Mouse (Mus musculus) stomach, embryonic 15.5 days (tissue): ENCODE results near the gene Ankrd6. TPM values are rescaled to one million over a fixed set of nuclear protein-coding genes. Genes with fewer than 3 reads are reported as not detected.

Experiments
- ATAC-seq: fragments of 200-750 bp; cut with Nextera tagmentation; 2 replicates; pipeline ENCODE4 v1.8.0; 2017; ENCODE audit warnings: low read depth, moderate number of reproducible peaks, moderate TSS enrichment; ENCODE audit not compliant: insufficient read depth, low FRiP score
- H3K27ac ChIP-seq: fragments of 300-500 bp; sonication (generic); 2 replicates; pipeline ENCODE4 v1.5.1; 2015; ENCODE audit warnings: mild to moderate bottlenecking, inconsistent platforms
- H3K27me3 ChIP-seq: fragments of 300-500 bp; sonication (generic); replicated peaks from 2 replicates; pipeline ENCODE4 v1.6.1; 2015; ENCODE audit warnings: inconsistent platforms
- H3K36me3 ChIP-seq: fragments of 300-500 bp; sonication (generic); 2 replicates; pipeline ENCODE4 v1.6.1; 2015; ENCODE audit warnings: inconsistent platforms
- H3K4me1 ChIP-seq: fragments of 300-500 bp; sonication (generic); 2 replicates; pipeline ENCODE4 v1.6.1; 2015; ENCODE audit warnings: inconsistent platforms
- H3K4me2 ChIP-seq: fragments of 300-500 bp; sonication (generic); 2 replicates; pipeline ENCODE4 v1.6.1; 2015; ENCODE audit warnings: mild to moderate bottlenecking, inconsistent platforms
- H3K4me3 ChIP-seq: fragments of 300-500 bp; sonication (generic); replicated peaks from 2 replicates; pipeline ENCODE4 v1.5.1; 2015; ENCODE audit warnings: inconsistent platforms
- H3K9ac ChIP-seq: fragments of 300-500 bp; sonication (generic); 2 replicates; pipeline ENCODE4 v1.6.1; 2015; ENCODE audit warnings: inconsistent platforms
- H3K9me3 ChIP-seq: fragments of 300-500 bp; sonication (generic); 2 replicates; pipeline ENCODE4 v1.6.1; 2016; ENCODE audit warnings: inconsistent platforms
- WGBS: fragments of 180-500 bp; shearing (Covaris S2); methylation state at CpG from one replicate; pipeline ENCODE4 v1.1.7; 2015; 5-methylcytosine and 5-hydroxymethylcytosine counted together
- polyA plus RNA-seq: library from polyadenylated mRNA; unstranded; fragments of >200 nt; fragmentation: Nextera tagmentation; extraction: Ambion mirVana; gene quantifications from 2 replicates; pipeline ENCODE4 v1.2.1, GENCODE M21; 2015

Ankrd6 gene
- polyA plus RNA-seq, 1 experiment from 2014 or later, result 4.5 TPM

DNA sequence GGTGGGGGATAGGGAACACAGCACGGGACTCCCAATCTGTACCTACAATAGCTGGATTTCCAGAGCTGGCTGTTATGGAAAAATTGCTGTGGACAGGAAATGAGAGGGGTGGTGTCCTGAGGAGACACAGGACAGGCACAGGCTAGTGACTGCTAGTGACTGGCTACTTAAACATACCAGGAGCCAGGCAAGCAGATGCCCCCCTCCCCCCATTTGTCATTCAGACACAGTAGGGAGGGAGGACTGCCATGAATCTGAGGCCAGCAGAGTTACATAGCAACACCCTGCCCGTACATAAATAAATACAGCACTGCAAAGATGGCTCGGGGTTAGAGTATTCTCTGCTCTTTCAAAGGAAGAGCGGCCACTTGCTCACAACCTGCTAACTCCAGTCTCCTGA, 3.0 kb downstream of the Ankrd6 start:
- no peak for ATAC-seq
- H3K36me3 ChIP-seq, result no peaks in the 10 kb centered on the region
- WGBS, result 21% methylated on average over 4 of the region's 4 CpGs
- no peak overlapping the region for H3K27ac ChIP-seq
- H3K9me3 ChIP-seq, result no peaks in the 10 kb centered on the region
- peaks cover 5% of the 10 kb centered on the region; the same call in 1 of the 2 replicates for H3K4me1 ChIP-seq
- H3K4me3 ChIP-seq, result no peak overlapping the region
- no peak overlapping the region for H3K9ac ChIP-seq
- H3K4me2 ChIP-seq, result no peak overlapping the region
- H3K27me3 ChIP-seq, result peaks cover 8% of the 10 kb centered on the region; the same call in 1 of the 2 replicates

DNA sequence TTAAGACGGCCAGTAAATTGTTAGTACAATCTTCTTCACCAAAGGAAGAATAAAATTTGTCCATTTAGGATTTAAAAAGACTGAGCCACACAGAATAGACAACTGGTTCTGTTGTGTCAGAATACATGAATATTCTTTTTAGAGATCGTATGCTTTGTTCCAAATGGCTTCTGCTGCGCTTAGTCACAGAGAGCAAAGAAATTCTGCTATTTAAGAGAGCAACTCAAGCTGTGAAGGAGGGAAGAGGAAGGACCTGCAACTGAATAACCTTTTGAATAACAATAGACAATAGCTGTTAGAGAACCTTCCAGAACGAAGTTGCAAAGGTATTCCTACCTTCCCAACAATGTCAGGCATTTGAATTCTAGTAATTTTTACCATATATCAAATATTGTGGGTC, 9.7 kb downstream of the Ankrd6 start:
- no peak for ATAC-seq
- Histone ChIP-seq H3K27me3 (no peaks in the 10 kb centered on the region), H3K4me3 (no peak overlapping the region), H3K36me3 (no peaks in the 10 kb centered on the region), H3K27ac (no peak overlapping the region), H3K9ac (no peak overlapping the region), H3K9me3 (no peaks in the 10 kb centered on the region), H3K4me2 (no peak overlapping the region), H3K4me1 (no peaks in the 10 kb centered on the region)
- WGBS, result 75% methylated on average over 4 of the region's 4 CpGs

DNA sequence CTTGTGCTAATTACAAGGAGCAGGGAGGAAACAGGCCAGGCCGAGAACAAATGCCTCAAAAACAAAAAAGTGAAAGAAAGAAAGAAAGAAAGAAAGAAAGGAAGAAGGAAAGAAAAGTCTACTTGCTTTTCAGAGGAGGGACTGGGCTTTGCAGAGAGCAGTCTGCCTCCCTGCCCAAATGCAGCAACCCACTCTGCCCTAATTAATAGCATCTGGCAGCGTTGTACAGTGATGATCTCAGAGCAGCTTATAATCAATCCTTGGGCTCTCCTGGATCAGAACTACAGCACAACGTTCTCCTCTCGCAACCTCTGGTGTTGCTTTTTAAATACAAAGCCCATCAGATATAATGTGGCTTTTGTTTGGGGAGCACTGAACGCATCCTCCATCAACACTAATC, 10.7 kb downstream of the Ankrd6 start:
- no peak for ATAC-seq
- H3K27me3 ChIP-seq, result no peaks in the 10 kb centered on the region
- H3K36me3 ChIP-seq, result no peaks in the 10 kb centered on the region
- no peak overlapping the region for H3K4me3 ChIP-seq
- H3K9ac ChIP-seq, result no peak overlapping the region
- no peak overlapping the region for H3K27ac ChIP-seq
- no peaks in the 10 kb centered on the region for H3K4me1 ChIP-seq
- H3K9me3 ChIP-seq, result no peaks in the 10 kb centered on the region
- H3K4me2 ChIP-seq, result no peak overlapping the region
- 63% methylated on average over 5 of the region's 5 CpGs for WGBS

DNA sequence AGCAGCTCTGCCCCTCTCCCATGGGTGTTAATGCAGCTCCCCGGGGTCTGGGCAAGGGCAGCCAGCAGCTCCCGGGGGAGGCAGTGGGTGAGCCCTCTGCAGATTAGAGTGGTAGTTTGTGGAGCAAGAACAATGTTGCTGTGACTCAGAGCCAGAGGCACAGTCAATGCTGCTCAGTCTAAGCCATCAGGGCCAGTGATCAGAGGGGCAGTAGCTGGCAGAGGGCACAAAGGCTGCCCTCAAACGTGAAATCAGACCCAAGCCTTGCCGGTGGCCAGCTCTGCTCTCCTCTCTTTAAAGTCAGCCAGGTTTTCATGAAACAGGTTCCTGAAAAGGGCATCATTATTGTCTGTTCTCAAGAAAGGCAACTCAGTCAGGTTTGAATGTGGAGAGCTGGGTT, 11.1 kb downstream of the Ankrd6 start:
- H3K9me3 ChIP-seq, result no peaks in the 10 kb centered on the region
- no peaks in the 10 kb centered on the region for H3K27me3 ChIP-seq
- H3K9ac ChIP-seq, result no peak overlapping the region
- no peaks in the 10 kb centered on the region for H3K36me3 ChIP-seq
- no peak for ATAC-seq
- WGBS, result 57% methylated on average over 4 of the region's 4 CpGs
- no peak overlapping the region for H3K27ac ChIP-seq
- H3K4me1 ChIP-seq, result no peaks in the 10 kb centered on the region
- no peak overlapping the region for H3K4me2 ChIP-seq
- no peak overlapping the region for H3K4me3 ChIP-seq

DNA sequence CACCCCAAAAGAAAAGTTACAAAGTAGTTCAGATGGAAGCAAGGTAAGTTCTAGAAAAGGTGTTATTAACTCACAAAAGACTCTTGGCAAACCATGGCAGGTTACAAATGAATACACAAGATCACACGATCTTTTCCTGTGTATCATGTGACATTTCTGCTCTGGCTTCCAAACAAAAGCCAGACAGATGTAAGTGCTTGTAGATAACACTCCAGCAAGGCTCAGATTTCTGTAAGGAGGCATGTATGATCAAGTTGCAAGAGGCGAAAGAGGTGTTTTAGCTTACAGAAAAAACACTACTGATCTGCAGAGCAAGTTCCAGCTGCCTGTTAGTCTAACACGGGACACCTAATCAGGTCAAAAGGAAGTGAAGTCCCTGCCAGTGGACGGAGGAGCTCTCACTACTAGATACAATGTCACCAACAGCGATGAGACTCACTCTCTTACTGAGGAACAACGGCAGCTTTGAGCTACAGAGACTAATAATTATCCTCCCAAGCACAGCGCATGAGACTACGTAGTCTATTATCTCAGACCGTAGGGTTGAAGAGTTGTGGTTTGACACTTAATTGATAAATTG, 13.8 kb downstream of the Ankrd6 start:
- Histone ChIP-seq H3K27me3 (no peaks in the 10 kb centered on the region), H3K9me3 (no peaks in the 10 kb centered on the region), H3K9ac (no peak overlapping the region), H3K4me2 (peak overlapping the region; percentile 23; the same call in 1 of the 2 replicates), H3K27ac (peak overlapping the region; percentile 74), H3K4me3 (no peak overlapping the region), H3K36me3 (no peaks in the 10 kb centered on the region), H3K4me1 (no peaks in the 10 kb centered on the region)
- 22% methylated on average over 9 of the region's 9 CpGs for WGBS
- no peak for ATAC-seq

DNA sequence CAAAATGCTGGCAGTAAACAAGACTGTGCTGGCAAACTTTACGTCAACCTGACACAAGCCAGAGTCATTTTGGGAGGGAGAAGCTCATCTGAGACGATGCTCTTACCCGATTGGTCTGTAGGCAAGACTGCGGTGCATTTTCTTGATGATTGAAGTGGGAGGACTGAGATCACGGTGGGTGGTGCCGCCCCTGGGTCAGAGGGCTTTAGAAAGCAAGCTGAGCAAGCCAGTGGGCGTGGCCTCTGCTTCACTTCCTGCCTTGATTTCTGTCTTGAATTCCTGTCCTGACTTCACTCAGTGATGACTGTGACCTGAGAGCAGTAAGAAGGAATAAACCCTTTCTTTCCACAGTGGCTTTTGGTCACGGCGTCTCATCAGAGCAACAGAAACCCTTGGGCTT, 18.6 kb downstream of the Ankrd6 start:
- no peaks in the 10 kb centered on the region for H3K27me3 ChIP-seq
- no peak overlapping the region for H3K4me3 ChIP-seq
- whole genome bisulfite sequencing, result 58% methylated on average over 9 of the region's 9 CpGs
- H3K4me2 ChIP-seq, result no peak overlapping the region
- ATAC-seq, result no peak
- H3K27ac ChIP-seq, result no peak overlapping the region
- H3K36me3 ChIP-seq, result no peaks in the 10 kb centered on the region
- H3K9ac ChIP-seq, result no peak overlapping the region
- H3K4me1 ChIP-seq, result no peaks in the 10 kb centered on the region
- H3K9me3 ChIP-seq, result no peaks in the 10 kb centered on the region

DNA sequence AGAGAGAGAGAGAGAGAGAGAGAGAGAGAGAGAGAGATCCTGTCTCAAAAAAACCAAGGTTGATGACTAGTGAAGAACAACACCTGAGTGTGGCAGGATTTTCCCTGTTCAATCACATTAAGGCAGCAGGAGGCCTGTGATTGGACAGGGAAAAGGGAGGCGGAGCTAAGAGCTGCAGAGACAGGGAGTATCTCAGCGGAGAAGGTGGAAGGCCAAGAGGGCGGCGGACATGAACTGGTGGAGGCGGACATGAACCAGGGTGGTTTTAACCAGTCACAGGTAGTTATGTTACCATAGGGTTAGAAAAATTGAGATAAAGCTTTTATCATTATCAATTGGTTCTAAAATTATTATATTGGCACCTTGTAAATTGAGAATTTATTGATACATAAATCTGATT, 20.9 kb downstream of the Ankrd6 start:
- Histone ChIP-seq H3K9me3 (no peaks in the 10 kb centered on the region), H3K4me1 (no peaks in the 10 kb centered on the region), H3K9ac (no peak overlapping the region), H3K27me3 (no peaks in the 10 kb centered on the region), H3K4me3 (no peak overlapping the region), H3K4me2 (no peak overlapping the region), H3K27ac (no peak overlapping the region), H3K36me3 (no peaks in the 10 kb centered on the region)
- WGBS, result 94% methylated on average over 5 of the region's 5 CpGs
- ATAC-seq, result no peak

DNA sequence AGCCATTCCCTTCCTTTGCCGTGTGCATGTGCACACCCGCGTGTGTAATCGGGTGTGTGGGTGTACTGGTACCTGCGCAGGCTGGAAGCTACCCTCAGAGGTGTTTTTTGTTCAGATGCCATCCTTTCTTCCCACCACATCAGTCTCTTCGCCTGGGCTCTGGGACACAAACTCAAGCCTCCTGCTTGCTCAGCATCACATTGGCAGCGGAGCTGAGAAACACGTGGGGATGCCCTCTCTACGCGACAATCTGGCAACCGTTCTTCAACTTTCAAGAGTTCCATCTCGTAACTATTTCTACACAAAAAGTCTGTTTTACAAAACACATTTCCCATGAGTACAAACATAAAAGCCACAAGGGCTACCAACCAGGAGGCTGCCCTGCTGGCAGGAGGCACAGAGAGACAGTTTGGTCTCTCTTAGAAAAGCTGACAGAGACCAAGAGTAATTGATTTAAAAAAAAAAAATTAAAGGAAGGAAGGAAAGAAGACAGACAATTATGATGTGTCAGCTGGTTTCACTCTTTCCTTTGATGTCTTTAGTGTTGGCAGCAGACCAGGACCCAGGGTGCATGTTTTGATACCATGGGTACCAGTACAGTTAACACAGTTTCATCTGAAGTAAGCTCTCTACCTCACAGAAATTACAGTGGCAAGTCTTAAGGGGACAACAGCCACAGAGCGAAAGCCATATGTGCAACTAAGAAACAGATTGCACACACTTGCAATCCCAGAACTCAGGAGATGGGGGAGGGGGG, 21.8 kb downstream of the Ankrd6 start:
- no peaks in the 10 kb centered on the region for H3K9me3 ChIP-seq
- H3K27me3 ChIP-seq, result no peaks in the 10 kb centered on the region
- no peak overlapping the region for H3K4me3 ChIP-seq
- ATAC-seq, result no peak
- H3K4me1 ChIP-seq, result no peaks in the 10 kb centered on the region
- 93% methylated on average over 13 of the region's 13 CpGs for WGBS
- no peak overlapping the region for H3K4me2 ChIP-seq
- H3K27ac ChIP-seq, result no peak overlapping the region
- H3K36me3 ChIP-seq, result no peaks in the 10 kb centered on the region
- H3K9ac ChIP-seq, result no peak overlapping the region

DNA sequence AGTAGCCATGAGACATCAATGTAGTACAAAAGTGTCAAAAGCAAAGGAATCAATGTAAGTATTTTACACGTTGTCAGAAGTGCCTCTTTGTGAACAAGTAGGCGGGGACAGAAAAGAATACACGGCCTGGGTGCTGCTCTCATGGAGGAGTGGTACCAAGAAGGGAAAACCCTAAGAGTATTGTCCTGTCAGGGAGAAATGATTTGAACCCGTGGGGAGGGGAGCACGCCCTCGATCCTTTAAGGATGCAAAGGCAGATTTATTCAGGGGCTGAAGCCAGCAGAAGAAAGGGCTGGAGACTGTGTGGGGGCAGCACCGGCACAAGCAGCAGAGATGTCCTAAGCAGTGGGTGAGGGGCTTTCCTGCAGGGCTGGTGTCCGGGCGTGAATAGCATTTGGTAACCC, 26.7 kb downstream of the Ankrd6 start:
- no peaks in the 10 kb centered on the region for H3K4me1 ChIP-seq
- no peaks in the 10 kb centered on the region for H3K36me3 ChIP-seq
- no peak overlapping the region for H3K4me3 ChIP-seq
- H3K27me3 ChIP-seq, result no peaks in the 10 kb centered on the region
- H3K27ac ChIP-seq, result no peak overlapping the region
- WGBS, result 45% methylated on average over 9 of the region's 9 CpGs
- no peak overlapping the region for H3K4me2 ChIP-seq
- no peaks in the 10 kb centered on the region for H3K9me3 ChIP-seq
- ATAC-seq, result no peak
- H3K9ac ChIP-seq, result no peak overlapping the region

DNA sequence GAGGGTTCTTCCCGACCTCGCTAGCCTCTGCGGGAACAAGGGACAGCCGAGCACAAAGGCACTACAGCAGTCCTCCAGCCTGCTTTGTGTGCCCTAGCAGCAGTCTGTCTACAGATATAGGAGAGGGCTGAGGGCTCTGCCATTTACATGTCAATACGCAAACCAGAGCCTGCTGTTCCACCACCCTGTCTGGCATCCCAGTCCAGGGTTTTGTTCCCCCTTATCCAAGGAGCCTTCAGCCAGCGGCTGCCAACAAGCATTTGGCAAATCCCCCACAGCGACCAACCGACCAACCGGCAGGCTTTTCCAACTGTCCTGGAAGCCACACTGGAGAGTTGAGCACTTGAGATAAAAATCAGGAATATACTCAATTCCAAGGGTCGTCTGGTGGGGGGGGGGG, 27.2 kb downstream of the Ankrd6 start:
- H3K4me3 ChIP-seq, result no peak overlapping the region
- no peak overlapping the region for H3K4me2 ChIP-seq
- no peak for ATAC-seq
- H3K27ac ChIP-seq, result no peak overlapping the region
- no peaks in the 10 kb centered on the region for H3K27me3 ChIP-seq
- H3K4me1 ChIP-seq, result no peaks in the 10 kb centered on the region
- H3K36me3 ChIP-seq, result no peaks in the 10 kb centered on the region
- no peaks in the 10 kb centered on the region for H3K9me3 ChIP-seq
- H3K9ac ChIP-seq, result no peak overlapping the region
- 16% methylated on average over 10 of the region's 10 CpGs for WGBS

DNA sequence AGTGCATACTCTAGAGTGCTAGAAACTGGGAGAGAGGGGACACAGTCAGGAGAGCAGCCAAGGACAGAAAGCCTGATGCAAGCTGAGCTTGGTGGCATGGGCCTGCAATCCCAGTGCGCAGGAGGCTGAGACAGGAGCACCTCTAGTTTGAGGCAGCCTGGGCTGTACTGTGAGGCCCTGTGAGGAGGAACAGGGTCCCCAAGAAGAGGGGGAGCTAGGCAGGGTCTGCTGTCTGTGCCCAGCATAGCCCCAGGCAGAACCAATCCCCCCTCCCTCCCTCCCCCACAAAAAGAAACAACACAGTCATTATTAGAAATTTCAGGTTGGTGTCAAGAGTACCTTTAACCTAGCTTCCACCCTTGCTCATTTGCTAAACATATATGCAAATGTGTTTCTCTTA, 27.8 kb downstream of the Ankrd6 start:
- Histone ChIP-seq H3K27ac (no peak overlapping the region), H3K27me3 (no peaks in the 10 kb centered on the region), H3K4me3 (no peak overlapping the region), H3K36me3 (no peaks in the 10 kb centered on the region), H3K9ac (no peak overlapping the region), H3K4me1 (no peaks in the 10 kb centered on the region), H3K9me3 (no peaks in the 10 kb centered on the region), H3K4me2 (no peak overlapping the region)
- WGBS, result 86% methylated on average over 1 of the region's 1 CpGs
- ATAC-seq, result no peak

DNA sequence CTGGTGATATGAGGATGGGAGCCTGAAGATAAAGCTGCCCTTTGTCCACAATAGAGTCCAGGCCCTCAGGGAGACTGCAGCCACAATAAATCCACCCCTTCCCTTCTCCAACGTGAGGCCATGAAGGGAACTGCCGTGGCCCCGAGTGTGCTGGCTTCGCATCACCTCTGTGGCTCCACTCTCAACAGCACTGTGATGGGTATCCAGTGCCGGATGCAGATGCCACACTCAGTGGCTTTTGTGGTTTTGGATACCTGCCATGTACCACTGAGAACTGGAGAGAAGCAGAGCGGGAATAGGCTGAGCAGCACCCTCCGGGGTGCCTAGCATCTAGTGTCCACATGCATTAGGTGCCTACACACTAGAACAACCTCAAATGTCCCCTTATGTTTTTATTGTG, 29.8 kb downstream of the Ankrd6 start:
- H3K4me2 ChIP-seq, result no peak overlapping the region
- H3K27me3 ChIP-seq, result no peaks in the 10 kb centered on the region
- WGBS, result 69% methylated on average over 7 of the region's 7 CpGs
- ATAC-seq, result no peak
- peaks cover 6% of the 10 kb centered on the region; the same call in 1 of the 2 replicates for H3K4me1 ChIP-seq
- H3K27ac ChIP-seq, result no peak overlapping the region
- H3K36me3 ChIP-seq, result no peaks in the 10 kb centered on the region
- H3K9ac ChIP-seq, result no peak overlapping the region
- H3K9me3 ChIP-seq, result no peaks in the 10 kb centered on the region
- H3K4me3 ChIP-seq, result no peak overlapping the region
